Mouse (Mus musculus) liver, embryonic 13.5 days (tissue): ENCODE data around the gene C2cd5. TPM values are rescaled to one million over a fixed set of nuclear protein-coding genes. Genes with fewer than 3 reads are reported as not detected.

Source experiments
- ATAC-seq: fragments of 200-750 bp; cut with Nextera tagmentation; 2 replicates; pipeline ENCODE4 v1.8.0; 2017; ENCODE audit warnings: low read depth, mild to moderate bottlenecking, moderate number of reproducible peaks, moderate library complexity
- DNase-seq: peaks from one replicate; pipeline ENCODE4 v3.0.0; 2022
- H3K27ac ChIP-seq: fragments of 300-500 bp; sonication (generic); 2 replicates; pipeline ENCODE4 v1.5.1; 2015; ENCODE audit warnings: moderate library complexity, mild to moderate bottlenecking, inconsistent platforms
- H3K27me3 ChIP-seq: fragments of 300-500 bp; sonication (generic); 2 replicates; pipeline ENCODE4 v1.6.1; 2015; ENCODE audit warnings: mild to moderate bottlenecking, inconsistent platforms
- H3K36me3 ChIP-seq: fragments of 300-500 bp; sonication (generic); 2 replicates; pipeline ENCODE4 v1.6.1; 2015; ENCODE audit warnings: mild to moderate bottlenecking, inconsistent platforms
- H3K4me1 ChIP-seq: fragments of 300-500 bp; sonication (generic); replicated peaks from 2 replicates; pipeline ENCODE4 v1.6.1; 2015; ENCODE audit warnings: inconsistent platforms
- H3K4me2 ChIP-seq: fragments of 300-500 bp; sonication (generic); 2 replicates; pipeline ENCODE4 v1.6.1; 2015; ENCODE audit warnings: inconsistent platforms, mild to moderate bottlenecking, moderate library complexity
- H3K4me3 ChIP-seq: fragments of 300-500 bp; sonication (generic); replicated peaks from 2 replicates; pipeline ENCODE4 v1.5.1; 2015; ENCODE audit warnings: mild to moderate bottlenecking, inconsistent platforms
- H3K9ac ChIP-seq: fragments of 300-500 bp; sonication (generic); 2 replicates; pipeline ENCODE4 v1.6.1; 2015; ENCODE audit warnings: mild to moderate bottlenecking, inconsistent platforms
- H3K9me3 ChIP-seq: fragments of 300-500 bp; sonication (generic); replicated peaks from 2 replicates; pipeline ENCODE4 v1.6.1; 2016; ENCODE audit warnings: inconsistent platforms
- WGBS: fragments of 180-500 bp; shearing (Covaris S2); methylation state at CpG from one replicate; pipeline ENCODE4 v1.1.7; 2015; ENCODE audit not compliant: insufficient replicate concordance; 5-methylcytosine and 5-hydroxymethylcytosine counted together
- polyA plus RNA-seq: library from polyadenylated mRNA; unstranded; fragments of >200 nt; fragmentation: Nextera tagmentation; extraction: Ambion mirVana; gene quantifications from 2 replicates; pipeline ENCODE4 v1.2.1, GENCODE M21; 2015

C2cd5 gene
- polyA plus RNA-seq, 1 experiment from 2014 or later = 15.2 TPM

DNA sequence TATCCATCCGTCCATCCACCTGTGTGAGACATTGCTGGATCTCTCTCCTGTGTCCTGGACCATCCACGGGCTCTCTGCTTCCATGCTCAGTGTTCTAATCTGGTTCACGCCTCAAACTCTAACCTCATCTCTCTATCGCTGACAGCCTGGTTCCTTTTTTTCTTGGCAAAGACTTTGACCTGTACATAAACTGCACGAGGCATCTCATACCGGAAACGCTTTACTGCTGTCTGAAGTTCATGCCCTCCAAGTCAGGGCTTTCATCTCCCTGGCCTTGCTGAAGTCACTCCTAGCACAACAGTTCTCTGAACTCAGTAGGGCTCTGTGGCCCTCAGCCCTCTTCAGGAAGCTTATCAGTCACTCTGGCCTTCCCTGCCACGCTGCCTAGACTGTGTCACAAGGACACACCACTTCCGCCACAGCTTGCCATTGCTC, 15.1 kb upstream of the C2cd5 start:
- Histone ChIP-seq H3K36me3 (no peaks in the 10 kb centered on the region), H3K27me3 (no peaks in the 10 kb centered on the region), H3K9me3 (no peaks in the 10 kb centered on the region), H3K9ac (0 out of 2 replicates have a peak overlapping the region, but pooled peaks have one; percentile 14), H3K4me3 (no peak overlapping the region), H3K4me1 (peaks cover 16% of the 10 kb centered on the region), H3K4me2 (peak overlapping the region; percentile 23), H3K27ac (peak overlapping the region; percentile 62)
- WGBS = 7% methylated on average over 9 of the region's 9 CpGs
- DNase-seq (peak; percentile 35), ATAC-seq (peak; percentile 89)

DNA sequence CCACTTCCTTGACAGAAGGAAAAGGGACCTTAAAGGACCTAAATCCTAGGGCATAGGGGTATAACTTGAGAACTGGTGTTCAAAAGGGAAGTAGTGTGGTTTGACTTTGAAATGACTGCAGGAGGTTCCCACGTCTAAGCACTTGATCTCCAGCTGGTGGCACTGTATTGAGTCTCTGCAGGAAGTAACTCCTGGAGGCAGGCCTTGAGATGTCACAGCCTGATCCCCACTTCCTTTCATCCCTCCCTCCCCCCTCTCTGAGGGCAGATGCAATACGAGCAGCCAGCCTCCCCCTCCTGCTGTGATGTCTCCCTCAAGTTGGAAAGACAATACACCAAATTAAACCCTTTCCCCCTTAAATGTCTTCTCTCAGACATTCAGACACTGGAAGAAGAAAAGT, 14.6 kb upstream of the C2cd5 start:
- ATAC-seq = peak; percentile 58
- Histone ChIP-seq H3K9me3 (no peaks in the 10 kb centered on the region), H3K4me3 (no peak overlapping the region), H3K27me3 (no peaks in the 10 kb centered on the region), H3K4me2 (peak overlapping the region; percentile 23), H3K27ac (peak overlapping the region; percentile 62), H3K9ac (0 out of 2 replicates have a peak overlapping the region, but pooled peaks have one; percentile 14), H3K36me3 (no peaks in the 10 kb centered on the region), H3K4me1 (peaks cover 16% of the 10 kb centered on the region)
- WGBS = 12% methylated on average over 2 of the region's 2 CpGs
- DNase-seq = peak; percentile 15

DNA sequence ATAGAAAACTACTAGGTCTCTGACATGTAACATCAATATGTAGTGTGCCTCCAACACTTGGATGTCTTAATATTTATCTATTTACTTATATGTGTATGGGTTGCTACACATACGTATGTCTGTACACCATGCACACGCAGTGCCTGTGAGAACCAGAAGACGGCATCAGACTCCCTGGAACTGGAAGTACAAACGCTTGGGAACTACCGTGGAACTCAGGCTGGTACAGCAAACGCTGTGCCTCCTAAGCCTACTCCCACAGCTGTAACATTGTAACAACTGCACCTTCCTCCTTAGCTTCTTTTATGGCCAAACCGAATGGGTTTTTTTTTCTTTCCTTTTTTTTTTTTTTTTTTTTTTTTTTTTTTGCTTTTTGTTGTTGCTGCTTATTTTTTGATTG, 10.4 kb upstream of the C2cd5 start:
- ATAC-seq (no peak), DNase-seq (no peak)
- H3K36me3 ChIP-seq = no peaks in the 10 kb centered on the region
- no peak overlapping the region for H3K27ac ChIP-seq
- H3K4me1 ChIP-seq = peaks cover 11% of the 10 kb centered on the region
- no peaks in the 10 kb centered on the region for H3K27me3 ChIP-seq
- WGBS = 75% methylated on average over 7 of the region's 7 CpGs
- H3K9me3 ChIP-seq = no peaks in the 10 kb centered on the region
- H3K4me2 ChIP-seq = no peak overlapping the region
- H3K9ac ChIP-seq = no peak overlapping the region
- no peak overlapping the region for H3K4me3 ChIP-seq

DNA sequence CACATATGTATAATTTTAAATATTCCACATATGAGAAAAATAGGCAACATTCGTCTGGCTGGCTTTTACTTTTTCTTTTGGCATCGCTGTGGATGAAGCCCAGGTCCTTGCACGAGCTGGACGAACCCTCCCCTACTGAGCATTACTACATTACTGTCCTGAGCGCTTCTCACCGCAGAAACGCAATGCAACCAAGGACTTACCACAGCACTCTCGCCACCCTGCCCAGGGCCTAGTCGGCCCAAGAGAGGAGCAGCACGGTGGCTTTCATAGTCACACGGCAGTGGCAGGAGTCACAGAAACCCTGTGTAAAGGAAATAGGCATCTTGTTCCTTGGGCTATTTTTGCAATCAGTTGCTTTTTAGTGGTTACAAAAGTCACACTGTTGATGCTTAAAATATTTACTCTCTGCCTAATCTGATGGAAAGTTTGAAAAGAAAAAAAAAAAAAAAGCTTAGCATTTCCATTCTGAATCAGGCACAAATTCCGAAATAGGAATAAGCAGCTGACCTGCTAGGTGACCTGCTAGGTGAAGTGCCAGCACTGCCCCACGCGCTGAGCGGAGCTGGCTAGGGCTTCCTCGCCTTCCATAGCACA, 9.8 kb upstream of the C2cd5 start:
- H3K4me3 ChIP-seq = no peak overlapping the region
- H3K4me2 ChIP-seq = no peak overlapping the region
- no peak overlapping the region for H3K27ac ChIP-seq
- DNase-seq (no peak), ATAC-seq (no peak)
- peaks cover 5% of the 10 kb centered on the region for H3K4me1 ChIP-seq
- H3K27me3 ChIP-seq = no peaks in the 10 kb centered on the region
- H3K9me3 ChIP-seq = no peaks in the 10 kb centered on the region
- 63% methylated on average over 16 of the region's 16 CpGs for WGBS
- H3K9ac ChIP-seq = no peak overlapping the region
- no peaks in the 10 kb centered on the region for H3K36me3 ChIP-seq

- ATAC-seq (no peak), DNase-seq (no peak)
- no peak overlapping the region for H3K4me3 ChIP-seq
- 76% methylated on average over 13 of the region's 13 CpGs for WGBS
- no peak overlapping the region for H3K27ac ChIP-seq
- no peaks in the 10 kb centered on the region for H3K9me3 ChIP-seq
- H3K4me2 ChIP-seq = no peak overlapping the region
- no peaks in the 10 kb centered on the region for H3K4me1 ChIP-seq
- H3K27me3 ChIP-seq = no peaks in the 10 kb centered on the region
- no peaks in the 10 kb centered on the region for H3K36me3 ChIP-seq
- no peak overlapping the region for H3K9ac ChIP-seq
Observed at GRCm38 (mm10) chr6:143108031-143108430, 8.1 kb upstream of the C2cd5 start.

DNA sequence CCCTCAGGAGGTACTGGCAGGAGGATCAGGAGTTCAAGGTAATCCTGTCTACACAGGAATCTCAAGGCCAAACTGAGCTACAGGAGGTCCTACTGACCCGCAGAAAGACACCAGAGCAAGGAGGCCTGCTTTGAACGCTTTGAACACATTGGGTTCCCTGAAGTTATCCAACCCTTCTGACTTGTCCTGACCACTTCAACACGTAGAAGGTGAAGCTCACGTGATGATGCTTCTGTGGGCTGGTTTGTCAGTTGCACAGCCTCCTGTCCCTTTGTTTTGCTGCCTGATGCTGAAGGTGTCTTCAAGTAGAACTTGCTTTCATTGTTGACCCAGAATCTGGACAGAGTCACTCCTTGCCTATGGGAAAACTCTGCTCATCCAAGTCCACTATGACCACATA, 7.7 kb upstream of the C2cd5 start:
- no peaks in the 10 kb centered on the region for H3K36me3 ChIP-seq
- H3K9me3 ChIP-seq = no peaks in the 10 kb centered on the region
- no peaks in the 10 kb centered on the region for H3K4me1 ChIP-seq
- no peaks in the 10 kb centered on the region for H3K27me3 ChIP-seq
- no peak overlapping the region for H3K4me2 ChIP-seq
- no peak overlapping the region for H3K4me3 ChIP-seq
- WGBS = 76% methylated on average over 4 of the region's 4 CpGs
- H3K9ac ChIP-seq = no peak overlapping the region
- no peak for ATAC-seq
- H3K27ac ChIP-seq = no peak overlapping the region
- DNase-seq = no peak

DNA sequence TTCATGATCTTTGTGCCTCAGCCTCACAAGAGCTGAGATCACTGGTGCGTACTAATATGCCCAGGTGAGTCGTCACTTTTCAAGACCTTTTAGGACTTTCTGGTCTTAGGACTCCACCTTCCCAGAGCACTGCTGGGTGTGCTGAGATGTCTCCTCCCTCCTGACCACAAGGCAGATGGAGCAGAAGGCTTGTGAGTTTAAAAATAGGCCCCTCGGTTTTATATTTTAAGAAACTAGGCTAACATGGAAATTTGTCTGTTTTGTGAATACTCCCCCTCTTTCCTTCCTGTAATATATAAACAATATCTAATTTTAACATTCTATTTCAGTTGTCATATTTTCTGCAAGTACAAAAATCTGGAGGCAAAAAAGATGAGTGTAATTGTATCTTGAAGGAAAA, 5.8 kb upstream of the C2cd5 start:
- ATAC-seq = no peak
- no peak overlapping the region for H3K27ac ChIP-seq
- WGBS = 37% methylated on average over 3 of the region's 3 CpGs

DNA sequence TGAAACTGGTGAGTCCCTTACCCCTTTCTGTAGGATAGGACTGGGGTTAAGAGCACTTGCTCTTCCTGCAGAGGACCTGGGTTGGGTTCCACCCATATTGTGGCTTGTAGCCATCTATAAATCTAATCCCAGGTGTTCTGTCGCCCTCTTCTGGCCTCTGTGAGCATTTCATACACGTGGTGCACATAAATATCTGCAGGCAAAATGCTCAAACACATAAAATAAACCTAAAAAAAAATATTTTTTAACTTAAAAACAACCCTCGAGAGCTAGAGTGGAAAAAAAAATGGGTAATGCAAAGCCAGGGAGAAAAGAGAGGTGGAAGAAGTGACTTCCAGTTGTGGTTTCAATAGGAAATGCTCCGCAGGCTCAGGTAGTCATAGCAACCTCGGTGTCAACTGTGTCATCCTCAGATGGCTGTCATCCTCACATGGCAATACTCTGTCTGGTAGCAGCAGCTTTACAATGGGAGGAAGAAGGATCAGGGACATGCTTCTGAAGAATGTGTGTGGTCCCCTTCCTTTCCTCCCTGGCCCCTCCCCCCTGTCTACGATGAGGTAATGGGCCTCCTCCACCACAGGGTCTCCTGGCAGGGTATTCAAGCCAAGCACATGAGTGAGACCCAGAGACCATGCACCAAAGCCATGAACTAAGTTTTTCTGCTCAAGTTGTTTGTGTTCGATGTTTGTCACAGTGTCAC, 4.2 kb upstream of the C2cd5 start:
- 48% methylated on average over 7 of the region's 7 CpGs for WGBS
- Histone ChIP-seq H3K4me3 (no peak overlapping the region), H3K27me3 (no peaks in the 10 kb centered on the region; the same call in 1 of the 2 replicates), H3K36me3 (no peaks in the 10 kb centered on the region), H3K27ac (no peak overlapping the region), H3K9me3 (no peaks in the 10 kb centered on the region), H3K4me2 (no peak overlapping the region), H3K4me1 (0 out of 2 replicates have a peak, but pooled peaks cover 4% of the 10 kb centered on the region), H3K9ac (no peak overlapping the region)
- DNase-seq (no peak), ATAC-seq (no peak)

More for the DNA sequence above, 5.8 kb upstream of the C2cd5 start:
- no peak overlapping the region for H3K9ac ChIP-seq
- no peak overlapping the region for H3K4me3 ChIP-seq
- no peak overlapping the region for H3K4me2 ChIP-seq
- no peak for DNase-seq
- no peaks in the 10 kb centered on the region for H3K36me3 ChIP-seq
- no peaks in the 10 kb centered on the region; the same call in 1 of the 2 replicates for H3K27me3 ChIP-seq
- no peaks in the 10 kb centered on the region for H3K9me3 ChIP-seq
- 0 out of 2 replicates have a peak, but pooled peaks cover 1% of the 10 kb centered on the region for H3K4me1 ChIP-seq

GRCm38 (mm10) chr6:143100478-143101115, 656 bp upstream of the C2cd5 start:
- H3K4me1 ChIP-seq = peaks cover 32% of the 10 kb centered on the region
- H3K36me3 ChIP-seq = peaks cover 16% of the 10 kb centered on the region; the same call in 1 of the 2 replicates
- peak overlapping the region; percentile 78 for H3K4me2 ChIP-seq
- ATAC-seq (no peak), DNase-seq (no peak)
- no peaks in the 10 kb centered on the region for H3K9me3 ChIP-seq
- H3K27me3 ChIP-seq = no peaks in the 10 kb centered on the region; the same call in 1 of the 2 replicates
- peak overlapping the region; percentile 89 for H3K4me3 ChIP-seq
- H3K27ac ChIP-seq = peak overlapping the region; percentile 93
- WGBS = 49% methylated on average over 8 of the region's 8 CpGs
- H3K9ac ChIP-seq = peak overlapping the region; percentile 94

DNA sequence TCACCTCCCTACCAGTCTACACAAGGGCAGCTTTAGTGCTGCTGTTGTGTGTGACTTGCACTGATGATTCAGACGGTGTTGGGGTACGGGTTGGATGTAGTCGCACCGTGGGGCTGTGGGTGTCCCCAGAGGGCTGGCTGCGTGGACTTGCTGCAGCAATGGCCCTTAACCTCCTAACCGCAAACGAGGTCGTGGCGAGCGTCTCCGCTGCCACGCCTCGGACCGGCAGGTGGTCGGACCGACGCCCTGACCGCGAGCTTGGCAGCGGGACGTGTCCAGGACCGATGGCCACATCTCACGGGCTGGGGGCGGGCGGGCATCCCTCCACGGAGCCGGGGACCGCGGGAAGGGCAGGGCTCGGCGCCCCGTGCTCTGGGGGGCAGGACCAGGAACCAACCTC, 660 bp downstream of the C2cd5 start:
- no peaks in the 10 kb centered on the region; the same call in 1 of the 2 replicates for H3K27me3 ChIP-seq
- H3K9me3 ChIP-seq = no peaks in the 10 kb centered on the region
- peak overlapping the region; percentile 89 for H3K4me3 ChIP-seq
- under 1% methylated on average over 32 of the region's 32 CpGs for WGBS
- peak overlapping the region; percentile 78 for H3K4me2 ChIP-seq
- peaks cover 42% of the 10 kb centered on the region for H3K4me1 ChIP-seq
- DNase-seq = peak; percentile 49
- peak; percentile 46 for ATAC-seq
- H3K9ac ChIP-seq = peak overlapping the region; percentile 94
- peaks cover 16% of the 10 kb centered on the region for H3K36me3 ChIP-seq
- peak overlapping the region; percentile 93 for H3K27ac ChIP-seq

GRCm38 (mm10) chr6:143095126-143095525, 4.8 kb downstream of the C2cd5 start:
- whole genome bisulfite sequencing = 68% methylated on average over 11 of the region's 11 CpGs
- H3K27me3 ChIP-seq = no peaks in the 10 kb centered on the region
- H3K4me2 ChIP-seq = no peak overlapping the region
- H3K27ac ChIP-seq = no peak overlapping the region
- H3K4me1 ChIP-seq = peaks cover 45% of the 10 kb centered on the region
- ATAC-seq (no peak), DNase-seq (no peak)
- no peaks in the 10 kb centered on the region for H3K9me3 ChIP-seq
- H3K4me3 ChIP-seq = no peak overlapping the region
- no peak overlapping the region for H3K9ac ChIP-seq
- peaks cover 28% of the 10 kb centered on the region for H3K36me3 ChIP-seq
